Mouse (Mus musculus) kidney, postnatal 36 days (tissue): ENCODE data around the gene Hspa8.
"Not testable (repeated sequence)": the region's sequence is repeated elsewhere in the genome, so short reads cannot be mapped to it uniquely, and the experiment has no call there.

ENCODE experiments used
- DNase-seq, 2 experiments: peaks; one replicate each; pipeline ENCODE4 v3.0.0; 2021 to 2022; ENCODE audit warnings: mixed read lengths in 2 of 2

Gene Hspa8

GRCm38 (mm10) chr9:40784374-40784967 lies 16.3 kb upstream of the Hspa8 start:
- no peak for DNase-seq

GRCm38 (mm10) chr9:40785452-40785851 lies 15.3 kb upstream of the Hspa8 start:
- no peak for DNase-seq

GRCm38 (mm10) chr9:40786820-40787219 lies 14.0 kb upstream of the Hspa8 start:
- not testable (repeated sequence) for DNase-seq

- no peak for DNase-seq
These were observed 8.7 kb upstream of the Hspa8 start for GRCm38 (mm10) chr9:40791864-40792633.

- DNase-seq: no peak
These were observed 7.2 kb upstream of the Hspa8 start for GRCm38 (mm10) chr9:40793581-40793980.

- DNase-seq: no peak
These were observed 6.5 kb upstream of the Hspa8 start for GRCm38 (mm10) chr9:40794251-40794650.

- no peak for DNase-seq
These were observed 5.9 kb upstream of the Hspa8 start for GRCm38 (mm10) chr9:40794926-40795325.

GRCm38 (mm10) chr9:40795562-40795961 lies 5.2 kb upstream of the Hspa8 start:
- no peak for DNase-seq

GRCm38 (mm10) chr9:40796054-40796453 lies 4.7 kb upstream of the Hspa8 start:
- DNase-seq: peak in 1 of 2 experiments; percentile 23

- no peak for DNase-seq
These were observed 2.4 kb upstream of the Hspa8 start for GRCm38 (mm10) chr9:40798247-40798960.

GRCm38 (mm10) chr9:40799112-40799511 lies 1.7 kb upstream of the Hspa8 start:
- DNase-seq: peak; percentile 14 to 24

- DNase-seq: peak; percentile 87 to 89
These were observed 815 bp upstream of the Hspa8 start for GRCm38 (mm10) chr9:40799837-40800501.

- DNase-seq: peak; percentile 52 to 61
These were observed 1.1 kb downstream of the Hspa8 start for GRCm38 (mm10) chr9:40801614-40802532.

- not testable (repeated sequence) for DNase-seq
These were observed 1.7 kb downstream of the Hspa8 start for GRCm38 (mm10) chr9:40802533-40802875.

GRCm38 (mm10) chr9:40804576-40804975 lies 3.8 kb downstream of the Hspa8 start:
- not testable (repeated sequence) for DNase-seq

GRCm38 (mm10) chr9:40805263-40805662 lies 4.5 kb downstream of the Hspa8 start:
- DNase-seq: peak; percentile 85 to 92

GRCm38 (mm10) chr9:40806440-40807288 lies 5.9 kb downstream of the Hspa8 start:
- DNase-seq: peak; percentile 78

GRCm38 (mm10) chr9:40807289-40807920 lies 6.6 kb downstream of the Hspa8 start:
- peak; percentile 52 to 68 for DNase-seq

- peak in 1 of 2 experiments; percentile 6 for DNase-seq
These were observed 7.5 kb downstream of the Hspa8 start for GRCm38 (mm10) chr9:40808061-40808906.

- no peak for DNase-seq
These were observed 8.1 kb downstream of the Hspa8 start for GRCm38 (mm10) chr9:40808907-40809280.
